Mouse (Mus musculus) forebrain, embryonic 12.5 days (tissue): ENCODE measurements around the gene Bin2. TPM values are rescaled to one million over a fixed set of nuclear protein-coding genes. Genes with fewer than 3 reads are reported as not detected.
A peak's percentile ranks its signal among the peaks of the same experiment; 100 is the strongest.
"Not testable (repeated sequence)": the region's sequence is repeated elsewhere in the genome, so short reads cannot be mapped to it uniquely, and the experiment has no call there.

Source experiments
- ATAC-seq: fragments of 200-750 bp; cut with Nextera tagmentation; 2 replicates; pipeline ENCODE4 v1.8.0; 2017; ENCODE audit warnings: moderate TSS enrichment; ENCODE audit not compliant: low FRiP score
- H3K27ac ChIP-seq: fragments of 300-500 bp; sonication (generic); 2 replicates; pipeline ENCODE4 v1.5.1; 2016; ENCODE audit warnings: mild to moderate bottlenecking
- H3K27me3 ChIP-seq: fragments of 300-500 bp; sonication (generic); 2 replicates; pipeline ENCODE4 v1.6.1; 2016; ENCODE audit warnings: mild to moderate bottlenecking
- H3K36me3 ChIP-seq: fragments of 300-500 bp; sonication (generic); replicated peaks from 2 replicates; pipeline ENCODE4 v1.6.1; 2016; ENCODE audit warnings: mild to moderate bottlenecking
- H3K4me1 ChIP-seq: fragments of 300-500 bp; sonication (generic); 2 replicates; pipeline ENCODE4 v1.6.1; 2016
- H3K4me2 ChIP-seq: fragments of 300-500 bp; sonication (generic); 2 replicates; pipeline ENCODE4 v1.6.1; 2016; ENCODE audit warnings: mild to moderate bottlenecking, moderate library complexity
- H3K4me3 ChIP-seq: fragments of 300-500 bp; sonication (generic); replicated peaks from 2 replicates; pipeline ENCODE4 v1.5.1; 2016; ENCODE audit warnings: mild to moderate bottlenecking
- H3K9ac ChIP-seq: fragments of 300-500 bp; sonication (generic); 2 replicates; pipeline ENCODE4 v1.6.1; 2016; ENCODE audit warnings: mild to moderate bottlenecking
- H3K9me3 ChIP-seq: fragments of 300-500 bp; sonication (generic); 2 replicates; pipeline ENCODE4 v1.6.1; 2016
- WGBS: fragments of 180-500 bp; shearing (Covaris S2); methylation state at CpG from one replicate; pipeline ENCODE4 v1.1.7; 2016; 5-methylcytosine and 5-hydroxymethylcytosine counted together
- polyA plus RNA-seq: library from polyadenylated mRNA; unstranded; fragments of >200 nt; fragmentation: Nextera tagmentation; extraction: Ambion mirVana; gene quantifications from 2 replicates; pipeline ENCODE4 v1.2.1, GENCODE M21; 2016

Bin2 gene
- polyA plus RNA-seq, 1 experiment from 2014 or later: 1.9 TPM

DNA sequence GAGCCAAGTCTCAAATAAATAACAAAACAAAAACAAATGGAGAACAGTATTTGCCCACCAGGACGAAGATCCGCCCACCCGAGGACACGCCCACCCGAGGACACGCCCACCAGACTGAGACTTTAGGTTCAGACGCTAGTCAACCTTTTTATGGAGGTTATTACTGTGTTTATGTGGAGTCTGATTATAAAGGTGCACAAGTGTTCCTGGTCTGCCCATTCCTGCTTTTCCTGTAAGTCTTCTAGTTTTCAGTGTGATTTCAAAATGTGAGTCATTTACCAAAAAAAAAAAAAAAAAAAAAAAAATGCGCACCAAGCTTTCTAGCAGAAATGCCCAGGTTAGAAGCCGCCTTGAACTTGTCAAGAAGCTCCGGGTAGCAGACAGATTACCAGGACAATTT, 42.1 kb downstream of the Bin2 start:
- no peak overlapping the region for H3K4me3 ChIP-seq
- H3K27ac ChIP-seq: no peak overlapping the region
- H3K4me2 ChIP-seq: no peak overlapping the region
- peaks cover 18% of the 10 kb centered on the region for H3K27me3 ChIP-seq
- peaks cover 9% of the 10 kb centered on the region for H3K4me1 ChIP-seq
- H3K36me3 ChIP-seq: no peaks in the 10 kb centered on the region
- no peak overlapping the region for H3K9ac ChIP-seq
- no peaks in the 10 kb centered on the region for H3K9me3 ChIP-seq
- ATAC-seq: no peak
- WGBS: 17% methylated on average over 10 of the region's 10 CpGs

GRCm38 (mm10) chr15:100624435-100624834, 44.9 kb downstream of the Bin2 start:
- no peak for ATAC-seq
- H3K4me2 ChIP-seq: no peak overlapping the region
- H3K27me3 ChIP-seq: peaks cover 9% of the 10 kb centered on the region; the same call in 1 of the 2 replicates
- peaks cover 22% of the 10 kb centered on the region for H3K36me3 ChIP-seq
- H3K4me3 ChIP-seq: no peak overlapping the region
- H3K27ac ChIP-seq: no peak overlapping the region
- peaks cover 9% of the 10 kb centered on the region for H3K4me1 ChIP-seq
- H3K9ac ChIP-seq: no peak overlapping the region
- no peaks in the 10 kb centered on the region for H3K9me3 ChIP-seq
- 86% methylated on average over 3 of the region's 3 CpGs for WGBS

DNA sequence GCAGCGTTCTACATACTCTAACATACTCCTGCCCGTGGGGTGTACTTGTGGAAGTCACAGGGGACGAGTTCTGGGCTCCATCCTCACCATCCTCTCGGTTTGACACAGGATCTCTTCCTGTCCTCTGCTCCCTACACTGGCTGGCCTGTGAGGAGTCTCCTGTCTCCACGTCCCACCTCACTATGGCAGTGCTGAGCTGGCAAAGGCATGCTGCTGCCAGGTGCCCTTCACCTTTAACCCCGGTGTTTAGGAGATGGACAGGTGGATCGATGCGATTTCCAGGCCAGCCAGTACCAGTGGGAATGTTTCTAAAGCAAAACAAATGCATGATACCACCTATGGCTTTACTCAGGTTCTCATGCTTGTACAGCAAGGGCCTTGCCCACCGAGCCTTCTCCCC, 45.6 kb downstream of the Bin2 start:
- Histone ChIP-seq H3K4me1 (peaks cover 9% of the 10 kb centered on the region), H3K27me3 (peaks cover 8% of the 10 kb centered on the region; the same call in 1 of the 2 replicates), H3K4me2 (no peak overlapping the region), H3K4me3 (no peak overlapping the region), H3K9me3 (no peaks in the 10 kb centered on the region), H3K9ac (no peak overlapping the region), H3K36me3 (peaks cover 29% of the 10 kb centered on the region), H3K27ac (no peak overlapping the region)
- WGBS: 89% methylated on average over 9 of the region's 9 CpGs
- no peak for ATAC-seq

- Histone ChIP-seq H3K27ac (no peak overlapping the region), H3K4me3 (no peak overlapping the region), H3K4me2 (no peak overlapping the region), H3K4me1 (no peaks in the 10 kb centered on the region), H3K9me3 (no peaks in the 10 kb centered on the region), H3K9ac (no peak overlapping the region), H3K27me3 (no peaks in the 10 kb centered on the region), H3K36me3 (peaks cover 43% of the 10 kb centered on the region)
- no peak for ATAC-seq
- WGBS: 91% methylated on average over 7 of the region's 7 CpGs
Measured at GRCm38 (mm10) chr15:100622164-100622563, 47.2 kb downstream of the Bin2 start.

DNA sequence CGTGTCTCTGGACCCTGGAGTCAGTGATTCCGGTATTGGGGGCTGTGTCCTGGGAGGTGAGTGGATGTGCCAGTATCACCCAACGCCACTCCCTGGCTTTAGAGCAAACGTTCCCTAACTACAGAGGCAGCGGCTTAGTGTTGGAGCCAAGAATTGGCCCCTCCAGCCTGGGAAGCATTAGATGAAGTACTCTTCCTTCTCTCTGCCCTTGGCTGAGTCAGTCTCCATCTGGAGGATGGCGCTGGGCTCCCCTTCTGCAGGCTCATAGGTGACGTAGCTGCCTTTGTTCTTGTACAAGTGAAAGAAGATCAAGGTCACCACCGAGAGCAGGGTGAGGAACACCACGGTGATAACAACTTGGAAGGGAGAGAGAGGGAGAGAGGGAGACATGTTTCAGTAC, 47.7 kb downstream of the Bin2 start:
- not testable (repeated sequence) for H3K9ac ChIP-seq, H3K4me1 ChIP-seq, ATAC-seq, H3K27me3 ChIP-seq, H3K9me3 ChIP-seq, H3K4me3 ChIP-seq, H3K27ac ChIP-seq, H3K4me2 ChIP-seq
- H3K36me3 ChIP-seq: peaks cover 43% of the 10 kb centered on the region
- WGBS: 82% methylated on average over 9 of the region's 9 CpGs

- Histone ChIP-seq H3K4me1 (peaks cover 15% of the 10 kb centered on the region), H3K4me3 (no peak overlapping the region), H3K27me3 (no peaks in the 10 kb centered on the region), H3K27ac (no peak overlapping the region), H3K36me3 (peaks cover 43% of the 10 kb centered on the region), H3K9me3 (no peaks in the 10 kb centered on the region), H3K4me2 (no peak overlapping the region), H3K9ac (no peak overlapping the region)
- no peak for ATAC-seq
- 95% methylated on average over 7 of the region's 7 CpGs for WGBS
Measured at GRCm38 (mm10) chr15:100619200-100619599, 50.2 kb downstream of the Bin2 start.

DNA sequence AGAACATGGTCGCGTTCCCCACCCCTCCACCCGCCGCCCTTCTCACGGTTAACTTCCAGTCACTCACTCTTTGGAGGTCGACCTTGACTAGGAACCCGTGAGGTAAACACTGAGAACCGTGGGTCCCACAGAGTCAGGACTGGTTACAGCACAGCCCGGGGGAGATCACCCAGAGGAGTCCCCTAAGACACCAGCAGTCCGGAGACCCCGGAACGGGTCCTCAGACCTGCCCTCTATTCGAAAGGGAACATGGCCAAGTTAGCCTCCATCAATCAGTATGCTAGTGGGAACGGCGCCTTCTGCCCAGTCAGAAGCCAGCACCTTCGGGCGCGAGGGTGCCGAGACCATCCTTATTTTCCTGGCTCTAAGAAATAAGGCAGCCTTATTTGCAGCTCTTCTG, 53.1 kb downstream of the Bin2 start:
- Histone ChIP-seq H3K4me3 (peak overlapping the region; percentile 81), H3K9me3 (no peaks in the 10 kb centered on the region), H3K27me3 (no peaks in the 10 kb centered on the region; the same call in 1 of the 2 replicates), H3K4me1 (peaks cover 22% of the 10 kb centered on the region), H3K9ac (peak overlapping the region; percentile 87), H3K36me3 (peaks cover 37% of the 10 kb centered on the region), H3K27ac (peak overlapping the region; percentile 93), H3K4me2 (peak overlapping the region; percentile 85)
- 1% methylated on average over 19 of the region's 19 CpGs for WGBS
- peak; percentile 16 for ATAC-seq

DNA sequence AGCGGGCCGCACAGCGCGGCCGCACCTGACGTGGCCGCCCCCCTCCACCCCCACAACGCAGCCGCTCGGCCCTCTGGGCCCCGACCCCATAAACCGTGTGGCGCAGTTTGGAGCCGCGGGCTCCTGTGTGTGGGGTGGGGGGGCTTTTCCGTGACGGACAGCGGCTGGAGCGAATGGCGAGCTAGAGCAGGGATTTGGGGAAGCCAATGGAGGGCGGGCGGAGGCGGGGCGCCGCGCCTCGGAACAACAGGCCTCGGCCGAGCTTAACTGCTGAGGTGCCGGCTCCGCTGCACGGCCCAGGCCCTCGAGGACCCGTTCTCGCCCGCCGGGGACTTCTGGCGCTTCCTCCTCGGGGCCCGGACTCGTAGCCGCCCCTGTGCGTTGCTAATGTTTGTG, 53.5 kb downstream of the Bin2 start:
- peak overlapping the region; percentile 81 for H3K4me3 ChIP-seq
- H3K4me2 ChIP-seq: peak overlapping the region; percentile 85
- no peaks in the 10 kb centered on the region for H3K9me3 ChIP-seq
- peak overlapping the region; percentile 87 for H3K9ac ChIP-seq
- peak; percentile 87 for ATAC-seq
- no peaks in the 10 kb centered on the region; the same call in 1 of the 2 replicates for H3K27me3 ChIP-seq
- peaks cover 35% of the 10 kb centered on the region for H3K36me3 ChIP-seq
- WGBS: 1% methylated on average over 42 of the region's 43 CpGs
- H3K27ac ChIP-seq: peak overlapping the region; percentile 93
- peaks cover 22% of the 10 kb centered on the region for H3K4me1 ChIP-seq

DNA sequence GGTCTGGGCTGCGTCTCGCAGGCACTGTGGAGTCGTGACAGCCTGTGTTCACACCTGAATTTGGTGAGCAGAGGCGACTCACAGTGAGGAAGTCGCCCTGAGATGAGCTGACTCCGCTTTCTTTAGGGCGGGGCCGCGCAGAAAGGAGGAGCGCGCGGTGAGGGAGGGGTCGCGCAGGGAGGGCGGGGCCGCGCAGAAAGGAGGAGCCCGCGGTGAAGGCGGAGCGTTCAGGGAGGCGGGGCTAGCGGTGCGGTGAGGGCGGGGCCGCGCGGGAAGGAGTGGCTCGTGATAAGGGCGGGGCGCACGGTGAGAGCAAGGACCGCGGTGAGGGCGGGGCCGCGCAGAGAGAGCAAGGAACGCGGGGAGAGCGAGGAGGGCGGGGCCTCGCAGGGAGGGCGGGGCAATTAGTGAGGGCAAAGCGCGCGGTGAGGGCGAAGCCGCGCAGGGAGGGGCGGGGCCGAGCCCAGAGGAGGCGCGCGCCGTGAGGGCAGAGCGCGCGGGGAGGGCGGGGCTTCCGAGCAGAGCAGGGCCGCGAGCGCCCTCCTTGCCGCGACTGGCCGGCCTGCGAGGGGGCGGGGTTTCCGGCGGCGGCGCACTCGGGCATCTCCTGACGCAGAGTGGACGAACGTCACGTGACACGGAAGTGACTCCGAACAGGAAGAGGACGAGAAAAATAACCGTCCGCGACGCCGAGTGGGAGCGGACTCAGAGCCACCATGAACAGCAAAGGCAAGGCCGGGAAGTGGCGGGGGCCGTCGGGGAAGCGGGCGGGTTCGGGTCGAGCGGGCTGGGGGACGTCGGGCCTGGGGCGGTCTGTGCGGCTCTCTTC, 54.1 kb downstream of the Bin2 start, which contains the start of gene Dazap2:
Dazap2 (plus strand) TSS at position 354 of the 829 bp plus-strand sequence.
- peaks cover 3% of the 10 kb centered on the region; the same call in 1 of the 2 replicates for H3K27me3 ChIP-seq
- peak within 1 kb of the TSS; percentile 93 for H3K27ac ChIP-seq
- peak within 1 kb of the TSS; percentile 81 for H3K4me3 ChIP-seq
- WGBS: under 1% methylated on average over 99 of the region's 99 CpGs
- H3K9ac ChIP-seq: peak within 1 kb of the TSS; percentile 87
- H3K4me1 ChIP-seq: peaks cover 22% of the 10 kb centered on the region
- H3K4me2 ChIP-seq: peak within 1 kb of the TSS; percentile 85
- peak; percentile 88 for ATAC-seq
- H3K36me3 ChIP-seq: peaks cover 29% of the 10 kb centered on the region
- H3K9me3 ChIP-seq: no peaks in the 10 kb centered on the region

DNA sequence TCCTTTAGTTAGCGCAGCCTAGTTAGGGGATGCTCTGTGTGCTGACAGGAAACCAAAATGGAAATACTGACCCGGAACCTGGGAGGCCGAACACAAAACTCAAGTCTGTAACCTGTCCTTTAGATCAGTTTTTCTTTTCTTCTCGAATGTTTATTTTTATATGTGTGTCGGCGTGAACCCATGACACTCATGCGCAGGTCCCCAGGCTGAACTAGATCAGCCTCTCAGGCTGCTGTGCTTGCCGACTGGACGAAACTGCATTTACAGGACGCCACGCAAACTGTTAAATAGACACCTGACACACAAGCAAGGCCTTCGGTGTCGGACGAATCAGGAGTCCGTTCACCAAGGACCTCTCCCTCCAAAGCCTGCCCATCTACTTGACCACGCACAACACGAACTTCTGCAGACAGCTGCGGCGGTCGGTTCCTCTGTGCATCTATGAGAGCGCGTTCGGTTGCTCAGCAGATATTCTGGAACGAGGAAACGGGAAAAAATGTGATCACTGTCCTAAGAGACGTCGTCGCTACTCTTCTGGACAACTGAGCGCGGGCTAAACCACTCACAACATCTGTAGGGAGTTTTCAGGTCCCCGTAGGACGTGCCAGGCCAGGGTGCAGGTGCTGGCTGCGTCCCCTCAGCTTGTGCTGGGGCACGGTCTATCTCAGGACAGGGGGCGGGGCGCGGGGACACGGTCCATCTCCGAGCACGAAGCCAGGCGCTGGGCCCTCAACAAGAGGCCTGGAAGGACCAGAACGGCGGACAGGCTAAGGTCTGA, 54.9 kb downstream of the Bin2 start:
- peak overlapping the region; percentile 87 for H3K9ac ChIP-seq
- peak overlapping the region; percentile 73 for H3K4me2 ChIP-seq
- peaks cover 26% of the 10 kb centered on the region for H3K4me1 ChIP-seq
- H3K27me3 ChIP-seq: peaks cover 6% of the 10 kb centered on the region; the same call in 1 of the 2 replicates
- H3K27ac ChIP-seq: peak overlapping the region; percentile 93
- H3K9me3 ChIP-seq: no peaks in the 10 kb centered on the region
- peak overlapping the region; percentile 81 for H3K4me3 ChIP-seq
- 11% methylated on average over 43 of the region's 43 CpGs for WGBS
- peaks cover 21% of the 10 kb centered on the region for H3K36me3 ChIP-seq
- no peak for ATAC-seq

DNA sequence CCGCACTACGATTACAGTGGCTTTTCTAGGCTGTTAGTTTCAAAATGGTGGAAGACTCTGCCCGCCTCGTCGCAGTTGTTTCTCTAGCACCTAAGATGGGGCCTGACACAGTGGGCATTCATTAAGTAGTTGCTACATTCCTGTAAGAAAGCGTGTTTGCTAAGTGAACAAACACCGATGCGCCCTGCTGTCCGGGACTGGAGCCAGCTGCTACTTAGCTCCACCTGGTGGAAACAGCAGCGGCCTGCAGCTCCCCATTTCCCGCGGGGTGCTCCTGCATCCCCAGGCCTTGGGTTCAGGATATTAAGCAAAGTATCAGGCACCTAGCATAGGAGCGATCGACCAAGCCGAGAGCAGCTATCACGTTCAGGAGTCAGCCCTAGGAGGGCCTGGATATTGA, 55.8 kb downstream of the Bin2 start:
- Histone ChIP-seq H3K27me3 (peaks cover 6% of the 10 kb centered on the region; the same call in 1 of the 2 replicates), H3K9me3 (no peaks in the 10 kb centered on the region), H3K4me3 (peak overlapping the region; percentile 19; the same call in 1 of the 2 replicates), H3K27ac (no peak overlapping the region), H3K9ac (0 out of 2 replicates have a peak overlapping the region, but pooled peaks have one; percentile 27), H3K4me1 (peaks cover 28% of the 10 kb centered on the region), H3K4me2 (peak overlapping the region; percentile 43), H3K36me3 (peaks cover 12% of the 10 kb centered on the region)
- WGBS: 8% methylated on average over 16 of the region's 16 CpGs
- no peak for ATAC-seq

DNA sequence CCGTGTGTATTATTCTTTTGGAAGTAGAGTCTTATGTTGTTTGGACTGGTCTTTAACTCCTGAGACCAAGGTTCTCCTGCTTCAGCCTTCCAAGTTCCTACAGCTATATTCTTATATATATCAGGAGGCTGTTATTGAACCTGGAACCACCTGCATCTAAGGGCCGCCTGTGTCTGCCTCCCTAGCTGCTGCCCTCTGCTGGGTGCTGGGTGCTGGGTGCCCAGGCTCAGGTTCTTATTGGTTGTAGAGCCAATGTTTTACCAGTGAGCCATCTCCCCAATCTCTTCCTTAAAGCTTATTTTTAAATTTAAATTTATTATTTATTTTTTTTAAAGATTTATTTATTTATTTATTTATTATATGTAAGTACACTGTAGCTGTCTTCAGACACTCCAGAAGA, 56.9 kb downstream of the Bin2 start:
- 69% methylated on average over 2 of the region's 2 CpGs for WGBS
- H3K9ac ChIP-seq: no peak overlapping the region
- no peak overlapping the region for H3K4me3 ChIP-seq
- H3K27ac ChIP-seq: no peak overlapping the region
- H3K27me3 ChIP-seq: peaks cover 6% of the 10 kb centered on the region; the same call in 1 of the 2 replicates
- H3K4me1 ChIP-seq: peaks cover 28% of the 10 kb centered on the region
- no peak overlapping the region for H3K4me2 ChIP-seq
- no peaks in the 10 kb centered on the region for H3K9me3 ChIP-seq
- peaks cover under 1% of the 10 kb centered on the region for H3K36me3 ChIP-seq
- ATAC-seq: no peak
